Mouse (Mus musculus): ENCODE results near the gene Prrx2. TPM values are rescaled to one million over a fixed set of nuclear protein-coding genes. Genes with fewer than 3 reads are reported as not detected.
"Not testable (repeated sequence)": the region's sequence is repeated elsewhere in the genome, so short reads cannot be mapped to it uniquely, and the experiment has no call there.

The Prrx2 gene
- polyA plus RNA-seq, 1 experiment from 2014 or later = 6.9 TPM

GRCm38 (mm10) chr2:30927151-30927781 lies 92.5 kb downstream of the Prrx2 start:
- WGBS = 62% methylated on average over 9 of the region's 9 CpGs
- ATAC-seq (replicated peaks; ENCODE audit: low FRiP score, low read depth) (no peak), DNase-seq (ENCODE audit: low spot score) (no peak)
- H3K4me3 ChIP-seq (replicated peaks; ENCODE audit: low read depth, low read length) = no peak overlapping the region
- H3K9ac ChIP-seq (ENCODE audit: low read depth, low read length) = no peak overlapping the region
- no peak overlapping the region for H3K27ac ChIP-seq
- TF ChIP-seq CTCF (IDR thresholded peaks at IDR 0.05; ENCODE audit: low read depth) = no peak
- H3K4me2 ChIP-seq (ENCODE audit: low read length) = no peak overlapping the region
- peaks cover 12% of the 10 kb centered on the region; the same call in 1 of the 2 replicates for H3K4me1 ChIP-seq (replicated peaks; ENCODE audit: insufficient read depth, low read length)
- no peaks in the 10 kb centered on the region for H3K9me3 ChIP-seq (replicated peaks; ENCODE audit: low read length)
- no peaks in the 10 kb centered on the region for H3K36me3 ChIP-seq (ENCODE audit: insufficient read depth, low read length)
- no peaks in the 10 kb centered on the region for H3K27me3 ChIP-seq (ENCODE audit: insufficient read depth, low read length)

- no peaks in the 10 kb centered on the region for H3K9me3 ChIP-seq (replicated peaks; ENCODE audit: low read length)
- peak; percentile 89 for TF ChIP-seq CTCF (IDR thresholded peaks at IDR 0.05; ENCODE audit: low read depth)
- no peak overlapping the region for H3K4me2 ChIP-seq (ENCODE audit: low read length)
- peak; percentile 88 for DNase-seq (ENCODE audit: low spot score)
- no peak overlapping the region for H3K9ac ChIP-seq (ENCODE audit: low read depth, low read length)
- H3K4me3 ChIP-seq (replicated peaks; ENCODE audit: low read depth, low read length) = no peak overlapping the region
- H3K4me1 ChIP-seq (replicated peaks; ENCODE audit: insufficient read depth, low read length) = peaks cover 12% of the 10 kb centered on the region; the same call in 1 of the 2 replicates
- H3K27ac ChIP-seq = no peak overlapping the region
- H3K36me3 ChIP-seq (ENCODE audit: insufficient read depth, low read length) = no peaks in the 10 kb centered on the region
- 24% methylated on average over 14 of the region's 14 CpGs for WGBS
- ATAC-seq (replicated peaks; ENCODE audit: low FRiP score, low read depth) = peak; percentile 65; the same call in 1 of the 2 replicates
- H3K27me3 ChIP-seq (ENCODE audit: insufficient read depth, low read length) = no peaks in the 10 kb centered on the region
These were observed 93.3 kb downstream of the Prrx2 start for GRCm38 (mm10) chr2:30927844-30928628.

DNA sequence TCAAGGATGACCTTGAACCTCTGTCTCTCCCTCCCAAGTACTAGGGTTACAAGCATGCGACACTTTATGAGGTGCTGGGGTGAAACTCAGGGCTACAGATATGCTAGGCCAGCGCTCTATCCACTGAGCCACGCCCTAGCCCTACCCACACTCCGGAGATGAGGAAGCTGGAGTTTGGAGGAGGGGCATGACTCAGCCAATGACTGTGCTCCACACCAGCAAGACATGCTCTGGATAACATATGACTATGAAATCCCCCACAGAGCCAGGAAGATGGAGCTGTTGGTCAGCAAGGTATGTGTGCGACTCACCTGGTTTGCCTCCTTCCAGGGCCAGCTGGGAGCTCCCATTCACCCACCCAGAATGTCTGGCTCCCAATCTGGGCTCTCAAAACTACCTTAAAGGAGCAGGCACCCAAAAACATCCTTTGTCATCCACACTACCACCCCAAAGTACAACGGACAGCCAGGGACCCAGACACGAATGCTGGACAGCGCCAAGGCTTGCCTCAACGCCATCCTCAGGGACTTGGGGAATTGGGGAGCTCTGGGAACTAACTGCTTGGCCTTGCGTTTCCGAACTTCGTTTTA lies 94.2 kb downstream of the Prrx2 start:
- H3K27ac ChIP-seq = no peak overlapping the region
- H3K4me1 ChIP-seq (replicated peaks; ENCODE audit: insufficient read depth, low read length) = peaks cover 12% of the 10 kb centered on the region; the same call in 1 of the 2 replicates
- peak overlapping the region; percentile 52 for H3K4me2 ChIP-seq (ENCODE audit: low read length)
- H3K9ac ChIP-seq (ENCODE audit: low read depth, low read length) = 0 out of 2 replicates have a peak overlapping the region, but pooled peaks have one; percentile 23
- no peaks in the 10 kb centered on the region for H3K27me3 ChIP-seq (ENCODE audit: insufficient read depth, low read length)
- ATAC-seq (replicated peaks; ENCODE audit: low FRiP score, low read depth) = 0 out of 2 replicates have a peak, but pooled peaks have one; percentile 59
- no peak overlapping the region for H3K4me3 ChIP-seq (replicated peaks; ENCODE audit: low read depth, low read length)
- H3K36me3 ChIP-seq (ENCODE audit: insufficient read depth, low read length) = no peaks in the 10 kb centered on the region
- no peak for TF ChIP-seq CTCF (IDR thresholded peaks at IDR 0.05; ENCODE audit: low read depth)
- 24% methylated on average over 12 of the region's 12 CpGs for WGBS
- no peak for DNase-seq (ENCODE audit: low spot score)
- H3K9me3 ChIP-seq (replicated peaks; ENCODE audit: low read length) = no peaks in the 10 kb centered on the region

GRCm38 (mm10) chr2:30929483-30930045 lies 94.8 kb downstream of the Prrx2 start, which contains the start of gene Ptges:
Gene Ptges, minus strand, starts transcription at chr2:30929863.
- Histone ChIP-seq H3K27me3 (ENCODE audit: insufficient read depth, low read length) (no peaks in the 10 kb centered on the region), H3K9ac (ENCODE audit: low read depth, low read length) (peak within 1 kb of the TSS; percentile 32; the same call in 1 of the 2 replicates), H3K4me1 (replicated peaks; ENCODE audit: insufficient read depth, low read length) (peaks cover 12% of the 10 kb centered on the region; the same call in 1 of the 2 replicates), H3K4me2 (ENCODE audit: low read length) (peak within 1 kb of the TSS; percentile 52), H3K4me3 (replicated peaks; ENCODE audit: low read depth, low read length) (no peak within 1 kb of the TSS), H3K9me3 (replicated peaks; ENCODE audit: low read length) (no peaks in the 10 kb centered on the region), H3K36me3 (ENCODE audit: insufficient read depth, low read length) (no peaks in the 10 kb centered on the region), H3K27ac (no peak within 1 kb of the TSS)
- ATAC-seq (replicated peaks; ENCODE audit: low FRiP score, low read depth) = peak; percentile 42
- WGBS = 3% methylated on average over 23 of the region's 23 CpGs
- DNase-seq (ENCODE audit: low spot score) = peak; percentile 84
- TF ChIP-seq CTCF (IDR thresholded peaks at IDR 0.05; ENCODE audit: low read depth) = peak; percentile 75

DNA sequence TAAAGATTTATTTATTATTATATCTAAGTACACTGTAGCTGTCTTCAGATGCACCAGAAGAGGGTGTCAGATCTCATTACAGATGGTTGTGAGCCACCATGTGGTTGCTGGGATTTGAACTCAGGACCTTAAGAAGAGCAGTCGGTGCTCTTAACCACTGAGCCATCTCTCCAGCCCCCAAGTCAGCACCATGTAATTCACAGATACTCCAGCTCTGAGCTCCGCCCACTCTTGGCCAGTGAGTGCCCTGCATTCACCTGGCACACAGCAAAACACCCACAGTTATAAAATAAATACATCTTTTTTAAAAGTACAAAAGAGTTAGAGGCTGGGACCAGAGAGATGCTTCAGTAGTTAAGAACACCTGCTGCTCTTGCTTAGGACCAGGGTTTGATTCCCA lies 96.1 kb downstream of the Prrx2 start:
- not testable (repeated sequence) for H3K27me3 ChIP-seq (ENCODE audit: insufficient read depth, low read length); H3K9me3 ChIP-seq (replicated peaks; ENCODE audit: low read length); H3K36me3 ChIP-seq (ENCODE audit: insufficient read depth, low read length); H3K9ac ChIP-seq (ENCODE audit: low read depth, low read length); H3K27ac ChIP-seq; ATAC-seq (replicated peaks; ENCODE audit: low FRiP score, low read depth); DNase-seq (ENCODE audit: low spot score); H3K4me3 ChIP-seq (replicated peaks; ENCODE audit: low read depth, low read length); H3K4me2 ChIP-seq (ENCODE audit: low read length)
- peaks cover 12% of the 10 kb centered on the region; the same call in 1 of the 2 replicates for H3K4me1 ChIP-seq (replicated peaks; ENCODE audit: insufficient read depth, low read length)
- WGBS = 94% methylated on average over 2 of the region's 2 CpGs

Other genes with a start within 250 kb of the Prrx2 start
- gene Cstad, start 239.9 kb upstream of the Prrx2 start, polyA plus RNA-seq (2015; fragmentation: Nextera tagmentation; extraction: Ambion mirVana) = 2.1 and 2.7 TPM in 2 replicates
- 4.6 TPM in 2 replicates for gene 1700001O22Rik, start 31.3 kb upstream of the Prrx2 start, polyA plus RNA-seq (2015; fragmentation: Nextera tagmentation; extraction: Ambion mirVana)
- 77.4 and 81.4 TPM in 2 replicates for gene Ntmt1, start 27.1 kb upstream of the Prrx2 start, polyA plus RNA-seq (2015; fragmentation: Nextera tagmentation; extraction: Ambion mirVana)
- 26.1 and 26.9 TPM in 2 replicates for gene Asb6, start 4.6 kb upstream of the Prrx2 start, polyA plus RNA-seq (2015; fragmentation: Nextera tagmentation; extraction: Ambion mirVana)
- 44.2 and 47.9 TPM in 2 replicates for gene Ptges, start 94.9 kb downstream of the Prrx2 start, polyA plus RNA-seq (2015; fragmentation: Nextera tagmentation; extraction: Ambion mirVana)
- gene Tor1b, start 118.0 kb downstream of the Prrx2 start, polyA plus RNA-seq (2015; fragmentation: Nextera tagmentation; extraction: Ambion mirVana) = 34.8 and 35.3 TPM in 2 replicates
- 69.1 and 70.7 TPM in 2 replicates for gene Tor1a, start 133.0 kb downstream of the Prrx2 start, polyA plus RNA-seq (2015; fragmentation: Nextera tagmentation; extraction: Ambion mirVana)
- 47.2 and 48.4 TPM in 2 replicates for gene BC005624, start 147.2 kb downstream of the Prrx2 start, polyA plus RNA-seq (2015; fragmentation: Nextera tagmentation; extraction: Ambion mirVana)
- 12.9 and 15.9 TPM in 2 replicates for gene Usp20, start 147.3 kb downstream of the Prrx2 start, polyA plus RNA-seq (2015; fragmentation: Nextera tagmentation; extraction: Ambion mirVana)

All from kidney, postnatal 0 days (tissue).